ENCODE assay signal across 9 mouse cellular contexts in the genomic region with DNA sequence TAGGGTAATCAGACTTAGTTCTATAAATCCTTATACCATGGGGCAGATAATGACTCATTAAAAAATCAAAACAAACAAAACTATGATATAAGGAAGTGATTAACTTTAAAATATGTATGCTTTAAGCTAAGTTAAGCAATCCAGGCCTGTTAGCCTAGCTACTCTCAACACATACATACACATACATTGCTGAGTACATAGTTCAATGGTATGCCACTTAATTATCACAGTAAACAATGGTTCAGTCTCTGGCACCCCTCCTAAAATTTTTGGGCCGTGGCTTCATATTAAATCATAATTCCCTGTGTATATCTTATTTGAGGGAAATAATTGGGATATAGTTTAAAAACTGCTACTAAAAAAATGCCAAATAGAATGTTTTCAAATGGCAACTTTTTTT. TPM values are rescaled to one million over a fixed set of nuclear protein-coding genes. Genes with fewer than 3 reads are reported as not detected.
DNase-seq lines count a peak whose midpoint lies in the region; ATAC-seq lines count a peak whose summit lies in the region.
"Had no signal": no experiment of that assay in that cellular context is flagged by ENCODE, and none has a peak within 500 bp of the region (broad histone marks: within the 10 kb centered on the region; RNA-seq: fewer than 3 reads in every experiment).

A gene (plus strand): TSS at position 301 of the 400 bp plus-strand sequence.

- WGBS in embryonic facial prominence, embryonic 10.5 days, result 86% methylated on average over 1 of the region's 1 CpGs
- WGBS in hindbrain, embryonic 13.5 days, result 93% methylated on average over 1 of the region's 1 CpGs
- WGBS in midbrain, embryonic 12.5 days, result 88% methylated on average over 1 of the region's 1 CpGs

- no peak within 1 kb of the TSS for H3K9ac ChIP-seq in hindbrain, embryonic 13.5 days
- H3K9ac ChIP-seq in midbrain, embryonic 12.5 days (replicated peaks), result no peak within 1 kb of the TSS

- H3K4me1 ChIP-seq in embryonic facial prominence, embryonic 10.5 days, result peaks cover 5% of the 10 kb centered on the region
- H3K4me1 ChIP-seq in hindbrain, embryonic 13.5 days (replicated peaks), result peaks cover 11% of the 10 kb centered on the region
- H3K4me1 ChIP-seq in midbrain, embryonic 12.5 days, result peaks cover 9% of the 10 kb centered on the region

- no peak within 1 kb of the TSS for H3K27ac ChIP-seq in embryonic facial prominence, embryonic 10.5 days (replicated peaks)
- H3K27ac ChIP-seq in hindbrain, embryonic 13.5 days, result no peak within 1 kb of the TSS
- H3K27ac ChIP-seq in midbrain, embryonic 12.5 days (replicated peaks), result no peak within 1 kb of the TSS

- H3K4me2 ChIP-seq in hindbrain, embryonic 13.5 days, result no peak within 1 kb of the TSS
- no peak within 1 kb of the TSS for H3K4me2 ChIP-seq in midbrain, embryonic 12.5 days (replicated peaks)

- H3K9me3 ChIP-seq in embryonic facial prominence, embryonic 10.5 days, result no peaks in the 10 kb centered on the region
- no peaks in the 10 kb centered on the region for H3K9me3 ChIP-seq in hindbrain, embryonic 13.5 days
- H3K9me3 ChIP-seq in midbrain, embryonic 12.5 days, result no peaks in the 10 kb centered on the region

- no peak for ATAC-seq in hindbrain, embryonic 13.5 days (ENCODE audit: low FRiP score)
- no peak for ATAC-seq in midbrain, embryonic 12.5 days (ENCODE audit: low FRiP score, low read depth)

- 0 out of 2 replicates have a peak within 1 kb of the TSS, but pooled peaks have one; percentile 80 for H3K4me3 ChIP-seq in embryonic facial prominence, embryonic 10.5 days
- no peak within 1 kb of the TSS for H3K4me3 ChIP-seq in hindbrain, embryonic 13.5 days
- H3K4me3 ChIP-seq in midbrain, embryonic 12.5 days, result no peak within 1 kb of the TSS

- DNase-seq in layer of hippocampus, adult 18-20 months (ENCODE audit: low spot score in 2 of 2), result no peak
- DNase-seq in layer of hippocampus, adult 9-11 months, result no peak
- no peak for DNase-seq in embryonic facial prominence, embryonic 10.5 days (ENCODE audit: low spot score)
- DNase-seq in kidney, postnatal 10 days, result no peak
- DNase-seq in kidney, adult 18-20 months, result no peak
- no peak for DNase-seq in urinary bladder, postnatal 14 days (ENCODE audit: low spot score)
- DNase-seq: cerebellum, adult 9-10 months had no signal

- H3K27me3 ChIP-seq in embryonic facial prominence, embryonic 10.5 days (replicated peaks; ENCODE audit: low read depth, poor library complexity, severe bottlenecking), result no peaks in the 10 kb centered on the region
- H3K27me3 ChIP-seq in hindbrain, embryonic 13.5 days, result no peaks in the 10 kb centered on the region
- peaks cover 3% of the 10 kb centered on the region; the same call in 1 of the 2 replicates for H3K27me3 ChIP-seq in midbrain, embryonic 12.5 days

- H3K36me3 ChIP-seq in embryonic facial prominence, embryonic 10.5 days (replicated peaks), result no peaks in the 10 kb centered on the region
- H3K36me3 ChIP-seq in hindbrain, embryonic 13.5 days, result no peaks in the 10 kb centered on the region
- no peaks in the 10 kb centered on the region for H3K36me3 ChIP-seq in midbrain, embryonic 12.5 days

RNA-seq across cellular contexts. Expression of the gene that starts here (rescaled TPM):
- total RNA-seq in layer of hippocampus, adult 18-20 months (2021), result 10 to 100 TPM; 41.9 to 44.7 TPM
- 10.3 and 11.0 TPM in 2 replicates for polyA plus RNA-seq in embryonic facial prominence, embryonic 10.5 days (2016; fragmentation: Nextera tagmentation; extraction: Ambion mirVana)
- polyA plus RNA-seq in hindbrain, embryonic 13.5 days (2015; fragmentation: Nextera tagmentation; extraction: Ambion mirVana), result 11.6 and 12.3 TPM in 2 replicates
- 12.6 and 15.0 TPM in 2 replicates for polyA plus RNA-seq in midbrain, embryonic 12.5 days (2016; fragmentation: Nextera tagmentation; extraction: Ambion mirVana)
